8 mouse cellular contexts compared by ENCODE assay signal in genomic region chr14:8092573-8092972, GRCm38 (mm10). TPM values are rescaled to one million over a fixed set of nuclear protein-coding genes. Genes with fewer than 3 reads are reported as not detected.
A peak's percentile ranks its signal among the peaks of the same experiment; 100 is the strongest.
DNase-seq lines count a peak whose midpoint lies in the region; ATAC-seq and TF ChIP-seq lines count a peak whose summit lies in the region.

No protein-coding gene starts in this region.

- no peaks in the 10 kb centered on the region for H3K27me3 ChIP-seq in hindbrain, embryonic 15.5 days
- no peaks in the 10 kb centered on the region for H3K27me3 ChIP-seq in hindbrain, embryonic 10.5 days (ENCODE audit: insufficient read depth, poor library complexity, severe bottlenecking)
- H3K27me3 ChIP-seq in intestine, postnatal 0 days (replicated peaks; ENCODE audit: control insufficient read depth, insufficient read depth, low read length): no peaks in the 10 kb centered on the region

- no peak overlapping the region for H3K4me3 ChIP-seq in hindbrain, embryonic 15.5 days
- no peak overlapping the region for H3K4me3 ChIP-seq in hindbrain, embryonic 10.5 days
- H3K4me3 ChIP-seq in intestine, postnatal 0 days (ENCODE audit: low read depth, low read length): no peak overlapping the region

- no peaks in the 10 kb centered on the region for H3K9me3 ChIP-seq in hindbrain, embryonic 15.5 days
- H3K9me3 ChIP-seq in hindbrain, embryonic 10.5 days: no peaks in the 10 kb centered on the region
- H3K9me3 ChIP-seq in intestine, postnatal 0 days (ENCODE audit: control insufficient read depth): no peaks in the 10 kb centered on the region

- 0 out of 2 replicates have a peak, but pooled peaks have one; percentile 49 for ATAC-seq in hindbrain, embryonic 15.5 days (ENCODE audit: low FRiP score, low read depth)
- no peak for ATAC-seq in intestine, postnatal 0 days

- no peak for DNase-seq in hindbrain, embryonic 10.5 days (ENCODE audit: low spot score)
- peak; percentile 66 for DNase-seq in A20 (ENCODE audit: low read depth, low spot score)
- peak; percentile 55 for DNase-seq in R1 (ENCODE audit: low read depth, low spot score)
- DNase-seq in urinary bladder, postnatal 10 days (ENCODE audit: low spot score): no peak
- DNase-seq in testis, postnatal 10 days (ENCODE audit: low spot score): no peak
- no peak for DNase-seq in left cerebral cortex, postnatal 36 days (ENCODE audit: low spot score in 2 of 2)

- TF ChIP-seq CTCF in intestine, postnatal 0 days (IDR thresholded peaks at IDR 0.05; ENCODE audit: low read depth): peak; percentile 72

- peaks cover 33% of the 10 kb centered on the region for H3K36me3 ChIP-seq in hindbrain, embryonic 15.5 days
- H3K36me3 ChIP-seq in hindbrain, embryonic 10.5 days: peaks cover 36% of the 10 kb centered on the region
- peaks cover 33% of the 10 kb centered on the region for H3K36me3 ChIP-seq in intestine, postnatal 0 days (ENCODE audit: control insufficient read depth, insufficient read depth)

- H3K4me2 ChIP-seq in hindbrain, embryonic 15.5 days: no peak overlapping the region
- H3K4me2 ChIP-seq in intestine, postnatal 0 days (replicated peaks; ENCODE audit: low read depth): no peak overlapping the region

- intact Hi-C loops in left cerebral cortex, postnatal 36 days (cut with DNase I): loop anchor here (5.0 kb wide), 1 partner anchor 255 kb away; no protein-coding TSS in a partner anchor

- no peak overlapping the region for H3K27ac ChIP-seq in hindbrain, embryonic 15.5 days (replicated peaks)
- H3K27ac ChIP-seq in hindbrain, embryonic 10.5 days: no peak overlapping the region
- no peak overlapping the region for H3K27ac ChIP-seq in intestine, postnatal 0 days (ENCODE audit: low read depth, low read length)

- 96% methylated on average over 2 of the region's 2 CpGs for WGBS in hindbrain, embryonic 15.5 days
- WGBS in hindbrain, embryonic 10.5 days: 88% methylated on average over 2 of the region's 2 CpGs
- 86% methylated on average over 2 of the region's 2 CpGs for WGBS in intestine, postnatal 0 days

- no peak overlapping the region for H3K9ac ChIP-seq in hindbrain, embryonic 15.5 days
- H3K9ac ChIP-seq in intestine, postnatal 0 days (ENCODE audit: low read depth, low read length): no peak overlapping the region

- H3K4me1 ChIP-seq in hindbrain, embryonic 15.5 days (replicated peaks): peaks cover under 1% of the 10 kb centered on the region
- 0 out of 2 replicates have a peak, but pooled peaks cover 8% of the 10 kb centered on the region for H3K4me1 ChIP-seq in hindbrain, embryonic 10.5 days (replicated peaks)
- peaks cover 4% of the 10 kb centered on the region; the same call in 1 of the 2 replicates for H3K4me1 ChIP-seq in intestine, postnatal 0 days (replicated peaks; ENCODE audit: control insufficient read depth, insufficient read depth, low read length)

RNA-seq across cellular contexts. Expression of gene Pxk, which starts 5.4 kb away (rescaled TPM):
- polyA plus RNA-seq in hindbrain, embryonic 15.5 days (2015; fragmentation: Nextera tagmentation; extraction: Ambion mirVana): 67.0 and 69.9 TPM in 2 replicates
- 19.8 and 23.8 TPM in 2 replicates for polyA plus RNA-seq in hindbrain, embryonic 10.5 days (2016; fragmentation: Nextera tagmentation; extraction: Ambion mirVana)
- polyA plus RNA-seq in intestine, postnatal 0 days (2015; fragmentation: Nextera tagmentation; extraction: Ambion mirVana): 59.2 and 62.0 TPM in 2 replicates
- 10 to 100 TPM; 27.9 to 37.0 TPM for total RNA-seq in left cerebral cortex, postnatal 36 days (2021)

RNA-seq across cellular contexts. Expression of gene Rpp14, which starts 12.4 kb away (rescaled TPM):
- polyA plus RNA-seq in hindbrain, embryonic 15.5 days (2015; fragmentation: Nextera tagmentation; extraction: Ambion mirVana): 46.6 and 47.4 TPM in 2 replicates
- 47.1 and 50.6 TPM in 2 replicates for polyA plus RNA-seq in hindbrain, embryonic 10.5 days (2016; fragmentation: Nextera tagmentation; extraction: Ambion mirVana)
- 34.0 and 34.3 TPM in 2 replicates for polyA plus RNA-seq in intestine, postnatal 0 days (2015; fragmentation: Nextera tagmentation; extraction: Ambion mirVana)
- 10 to 100 TPM; 31.0 to 38.3 TPM for total RNA-seq in left cerebral cortex, postnatal 36 days (2021)

Comparison
In these comparisons a context has a peak if more than half of its experiments do, and no peak if none do; other contexts are left out.
1. DNase-seq: peak in A20 (single experiment) and R1 (single experiment); none in hindbrain, embryonic 10.5 days (single experiment), urinary bladder, postnatal 10 days (single experiment), testis, postnatal 10 days (single experiment) and left cerebral cortex, postnatal 36 days (0 of 2).